Mouse (Mus musculus): ENCODE results near the gene Olfr704. TPM values are rescaled to one million over a fixed set of nuclear protein-coding genes. Genes with fewer than 3 reads are reported as not detected.
"Not testable (repeated sequence)": the region's sequence is repeated elsewhere in the genome, so short reads cannot be mapped to it uniquely, and the experiment has no call there.

The Olfr704 gene
- not detected in 2 replicates for polyA plus RNA-seq (2012; ENCODE audit: insufficient read depth, insufficient read length, missing spikeins)

- H3K4me1 ChIP-seq (ENCODE audit: control insufficient read depth, insufficient read depth, low read length) = no peaks in the 10 kb centered on the region
- no peak within 1 kb of the TSS for H3K4me3 ChIP-seq (ENCODE audit: insufficient read depth, low read length)
- TF ChIP-seq CTCF (IDR thresholded peaks at IDR 0.05; ENCODE audit: low read depth, low read length) (no peak), POLR2A (IDR thresholded peaks at IDR 0.05; ENCODE audit: borderline replicate concordance, low read depth, low read length) (no peak)
- no peak within 1 kb of the TSS for H3K27ac ChIP-seq (ENCODE audit: insufficient read depth, low read depth, low read length)
Observed at GRCm38 (mm10) chr7:106862885-106863284, at the start of gene Olfr704. TSS of gene Olfr704 (plus strand) at chr7:106863185.

GRCm38 (mm10) chr7:106813829-106814228, 49.2 kb upstream of the Olfr704 start, which contains the start of gene Olfr701:
TSS of gene Olfr701 (plus strand) at chr7:106814129.
- H3K27ac ChIP-seq (ENCODE audit: insufficient read depth, low read depth, low read length) = no peak within 1 kb of the TSS
- peaks cover 2% of the 10 kb centered on the region for H3K4me1 ChIP-seq (ENCODE audit: control insufficient read depth, insufficient read depth, low read length)
- no peak for TF ChIP-seq POLR2A (IDR thresholded peaks at IDR 0.05; ENCODE audit: borderline replicate concordance, low read depth, low read length)
- TF ChIP-seq CTCF (IDR thresholded peaks at IDR 0.05; ENCODE audit: low read depth, low read length) = no peak

GRCm38 (mm10) chr7:106815775-106816174, 47.2 kb upstream of the Olfr704 start:
- Histone ChIP-seq H3K4me3 (ENCODE audit: insufficient read depth, low read length) (no peak overlapping the region), H3K27ac (ENCODE audit: insufficient read depth, low read depth, low read length) (no peak overlapping the region), H3K4me1 (ENCODE audit: control insufficient read depth, insufficient read depth, low read length) (peaks cover 2% of the 10 kb centered on the region)
- no peak for TF ChIP-seq POLR2A (IDR thresholded peaks at IDR 0.05; ENCODE audit: borderline replicate concordance, low read depth, low read length)
- TF ChIP-seq CTCF (IDR thresholded peaks at IDR 0.05; ENCODE audit: low read depth, low read length) = no peak

More at GRCm38 (mm10) chr7:106813829-106814228, 49.2 kb upstream of the Olfr704 start, which contains the start of gene Olfr701:
- H3K4me3 ChIP-seq (ENCODE audit: insufficient read depth, low read length) = no peak within 1 kb of the TSS

GRCm38 (mm10) chr7:106818414-106818813, 44.6 kb upstream of the Olfr704 start:
- peaks cover 2% of the 10 kb centered on the region for H3K4me1 ChIP-seq (ENCODE audit: control insufficient read depth, insufficient read depth, low read length)
- H3K27ac ChIP-seq (ENCODE audit: insufficient read depth, low read depth, low read length) = no peak overlapping the region
- TF ChIP-seq POLR2A (IDR thresholded peaks at IDR 0.05; ENCODE audit: borderline replicate concordance, low read depth, low read length) = no peak
- TF ChIP-seq CTCF (IDR thresholded peaks at IDR 0.05; ENCODE audit: low read depth, low read length) = no peak
- H3K4me3 ChIP-seq (ENCODE audit: insufficient read depth, low read length) = no peak overlapping the region

GRCm38 (mm10) chr7:106833793-106834192, 29.2 kb upstream of the Olfr704 start, which contains the start of gene Olfr702:
TSS of gene Olfr702 (minus strand) at chr7:106833893.
- TF ChIP-seq CTCF (IDR thresholded peaks at IDR 0.05; ENCODE audit: low read depth, low read length) = no peak
- TF ChIP-seq POLR2A (IDR thresholded peaks at IDR 0.05; ENCODE audit: borderline replicate concordance, low read depth, low read length) = no peak

GRCm38 (mm10) chr7:106843060-106843459, 19.9 kb upstream of the Olfr704 start, which contains the start of gene Olfr703:
TSS of gene Olfr703 (plus strand) at chr7:106843360.
- Histone ChIP-seq H3K4me1 (ENCODE audit: control insufficient read depth, insufficient read depth, low read length) (no peaks in the 10 kb centered on the region), H3K27ac (ENCODE audit: insufficient read depth, low read depth, low read length) (no peak within 1 kb of the TSS), H3K4me3 (ENCODE audit: insufficient read depth, low read length) (no peak within 1 kb of the TSS)
- TF ChIP-seq POLR2A (IDR thresholded peaks at IDR 0.05; ENCODE audit: borderline replicate concordance, low read depth, low read length) (no peak), CTCF (IDR thresholded peaks at IDR 0.05; ENCODE audit: low read depth, low read length) (no peak)

More at GRCm38 (mm10) chr7:106833793-106834192, 29.2 kb upstream of the Olfr704 start, which contains the start of gene Olfr702:
- Histone ChIP-seq H3K4me3 (ENCODE audit: insufficient read depth, low read length) (no peak within 1 kb of the TSS), H3K27ac (ENCODE audit: insufficient read depth, low read depth, low read length) (no peak within 1 kb of the TSS), H3K4me1 (ENCODE audit: control insufficient read depth, insufficient read depth, low read length) (no peaks in the 10 kb centered on the region)

GRCm38 (mm10) chr7:106876791-106877190, 13.8 kb downstream of the Olfr704 start, which contains the start of gene Olfr705:
TSS of gene Olfr705 (minus strand) at chr7:106876891.
- no peak within 1 kb of the TSS for H3K4me3 ChIP-seq (ENCODE audit: insufficient read depth, low read length)
- TF ChIP-seq POLR2A (IDR thresholded peaks at IDR 0.05; ENCODE audit: borderline replicate concordance, low read depth, low read length) (no peak), CTCF (IDR thresholded peaks at IDR 0.05; ENCODE audit: low read depth, low read length) (no peak)
- H3K4me1 ChIP-seq (ENCODE audit: control insufficient read depth, insufficient read depth, low read length) = no peaks in the 10 kb centered on the region
- H3K27ac ChIP-seq (ENCODE audit: insufficient read depth, low read depth, low read length) = no peak within 1 kb of the TSS

- no peaks in the 10 kb centered on the region for H3K4me1 ChIP-seq (ENCODE audit: control insufficient read depth, insufficient read depth, low read length)
- H3K4me3 ChIP-seq (ENCODE audit: insufficient read depth, low read length) = no peak within 1 kb of the TSS
- H3K27ac ChIP-seq (ENCODE audit: insufficient read depth, low read depth, low read length) = no peak within 1 kb of the TSS
- no peak for TF ChIP-seq CTCF (IDR thresholded peaks at IDR 0.05; ENCODE audit: low read depth, low read length)
- TF ChIP-seq POLR2A (IDR thresholded peaks at IDR 0.05; ENCODE audit: borderline replicate concordance, low read depth, low read length) = no peak
Observed at GRCm38 (mm10) chr7:106888062-106888461, 25.1 kb downstream of the Olfr704 start, which contains the start of gene Olfr706. TSS of gene Olfr706 (minus strand) at chr7:106888162.

- not testable (repeated sequence) for H3K4me1 ChIP-seq (ENCODE audit: control insufficient read depth, insufficient read depth, low read length); H3K27ac ChIP-seq (ENCODE audit: insufficient read depth, low read depth, low read length); H3K4me3 ChIP-seq (ENCODE audit: insufficient read depth, low read length)
Observed at GRCm38 (mm10) chr7:106901141-106901540, 38.2 kb downstream of the Olfr704 start, which contains the start of gene Olfr707. TSS of gene Olfr707 (minus strand) at chr7:106901241.

GRCm38 (mm10) chr7:106907676-106908075, 44.7 kb downstream of the Olfr704 start, which contains the start of gene Olfr1532-ps1:
TSS of gene Olfr1532-ps1 (plus strand) at chr7:106908001.
- TF ChIP-seq POLR2A (IDR thresholded peaks at IDR 0.05; ENCODE audit: borderline replicate concordance, low read depth, low read length) = no peak
- no peak for TF ChIP-seq CTCF (IDR thresholded peaks at IDR 0.05; ENCODE audit: low read depth, low read length)
- Histone ChIP-seq H3K4me3 (ENCODE audit: insufficient read depth, low read length) (no peak within 1 kb of the TSS), H3K4me1 (ENCODE audit: control insufficient read depth, insufficient read depth, low read length) (no peaks in the 10 kb centered on the region), H3K27ac (ENCODE audit: insufficient read depth, low read depth, low read length) (no peak within 1 kb of the TSS)

Other genes starting within 250 kb of the Olfr704 start
- not detected in 2 replicates for gene Olfr693, start 182.6 kb upstream of the Olfr704 start, polyA plus RNA-seq (2012; ENCODE audit: insufficient read depth, insufficient read length, missing spikeins)
- gene Olfr694, start 171.4 kb upstream of the Olfr704 start, polyA plus RNA-seq (2012; ENCODE audit: insufficient read depth, insufficient read length, missing spikeins) = not detected in 2 replicates
- not detected in 2 replicates for gene Olfr695, start 146.8 kb upstream of the Olfr704 start, polyA plus RNA-seq (2012; ENCODE audit: insufficient read depth, insufficient read length, missing spikeins)
- gene Olfr697, start 120.7 kb upstream of the Olfr704 start, polyA plus RNA-seq (2012; ENCODE audit: insufficient read depth, insufficient read length, missing spikeins) = not detected in 2 replicates
- gene Olfr698, start 107.8 kb upstream of the Olfr704 start, polyA plus RNA-seq (2012; ENCODE audit: insufficient read depth, insufficient read length, missing spikeins) = not detected in 2 replicates
- gene Olfr699, start 70.0 kb upstream of the Olfr704 start, polyA plus RNA-seq (2012; ENCODE audit: insufficient read depth, insufficient read length, missing spikeins) = not detected in 2 replicates
- gene Olfr700, start 54.4 kb upstream of the Olfr704 start, polyA plus RNA-seq (2012; ENCODE audit: insufficient read depth, insufficient read length, missing spikeins) = not detected in 2 replicates
- not detected in 2 replicates for gene Olfr701, start 49.1 kb upstream of the Olfr704 start, polyA plus RNA-seq (2012; ENCODE audit: insufficient read depth, insufficient read length, missing spikeins)
- not detected in 2 replicates for gene Olfr702, start 29.3 kb upstream of the Olfr704 start, polyA plus RNA-seq (2012; ENCODE audit: insufficient read depth, insufficient read length, missing spikeins)
- gene Olfr703, start 19.8 kb upstream of the Olfr704 start, polyA plus RNA-seq (2012; ENCODE audit: insufficient read depth, insufficient read length, missing spikeins) = not detected in 2 replicates
- not detected in 2 replicates for gene Olfr705, start 13.7 kb downstream of the Olfr704 start, polyA plus RNA-seq (2012; ENCODE audit: insufficient read depth, insufficient read length, missing spikeins)
- gene Olfr706, start 25.0 kb downstream of the Olfr704 start, polyA plus RNA-seq (2012; ENCODE audit: insufficient read depth, insufficient read length, missing spikeins) = not detected in 2 replicates
- gene Olfr707, start 38.1 kb downstream of the Olfr704 start, polyA plus RNA-seq (2012; ENCODE audit: insufficient read depth, insufficient read length, missing spikeins) = not detected in 2 replicates
- gene Olfr1532-ps1, start 44.8 kb downstream of the Olfr704 start, polyA plus RNA-seq (2012; ENCODE audit: insufficient read depth, insufficient read length, missing spikeins) = not detected in 2 replicates
- 0.23 TPM in 1 of 2 replicates, not detected in the other for gene Olfr709-ps1, start 69.0 kb downstream of the Olfr704 start, polyA plus RNA-seq (2012; ENCODE audit: insufficient read depth, insufficient read length, missing spikeins)
- not detected in 2 replicates for gene Olfr710, start 85.1 kb downstream of the Olfr704 start, polyA plus RNA-seq (2012; ENCODE audit: insufficient read depth, insufficient read length, missing spikeins)
- not detected in 2 replicates for gene Olfr6, start 100.8 kb downstream of the Olfr704 start, polyA plus RNA-seq (2012; ENCODE audit: insufficient read depth, insufficient read length, missing spikeins)
- not detected in 2 replicates for gene Olfr711, start 112.3 kb downstream of the Olfr704 start, polyA plus RNA-seq (2012; ENCODE audit: insufficient read depth, insufficient read length, missing spikeins)
- gene Olfr2, start 142.9 kb downstream of the Olfr704 start, polyA plus RNA-seq (2012; ENCODE audit: insufficient read depth, insufficient read length, missing spikeins) = 0.13 TPM in 1 of 2 replicates, not detected in the other
- not detected in 2 replicates for gene Olfr713, start 168.0 kb downstream of the Olfr704 start, polyA plus RNA-seq (2012; ENCODE audit: insufficient read depth, insufficient read length, missing spikeins)
- not detected in 2 replicates for gene Olfr714, start 207.8 kb downstream of the Olfr704 start, polyA plus RNA-seq (2012; ENCODE audit: insufficient read depth, insufficient read length, missing spikeins)
- not detected in 2 replicates for gene Olfr17, start 230.0 kb downstream of the Olfr704 start, polyA plus RNA-seq (2012; ENCODE audit: insufficient read depth, insufficient read length, missing spikeins)
- gene Olfr715b, start 247.2 kb downstream of the Olfr704 start, polyA plus RNA-seq (2012; ENCODE audit: insufficient read depth, insufficient read length, missing spikeins) = 0.20 TPM in 1 of 2 replicates, not detected in the other

Data from bone marrow macrophage, adult 2 months (primary cell).